Mouse (Mus musculus): Measurements from ENCODE around the gene Thap8. TPM values are rescaled to one million over a fixed set of nuclear protein-coding genes. Genes with fewer than 3 reads are reported as not detected.
A peak's percentile ranks its signal among the peaks of the same experiment; 100 is the strongest.
"Not testable (repeated sequence)": the region's sequence is repeated elsewhere in the genome, so short reads cannot be mapped to it uniquely, and the experiment has no call there.

The Thap8 gene
- 0.13 TPM in 1 of 2 replicates, not detected in the other for polyA plus RNA-seq (2015; fragmentation: Nextera tagmentation; extraction: Ambion mirVana)

GRCm38 (mm10) chr7:30279951-30280669 lies at the start of gene Thap8, which contains the start of gene Wdr62:
TSS of gene Thap8 (plus strand) at chr7:30280094.
TSS of gene Wdr62 (minus strand) at chr7:30280419.
- peak within 1 kb of the TSS; percentile 81 for H3K4me3 ChIP-seq (replicated peaks)
- 0% methylated on average over 48 of the region's 49 CpGs for WGBS (ENCODE audit: insufficient replicate concordance)
- H3K9ac ChIP-seq = peak within 1 kb of the TSS; percentile 87
- no peaks in the 10 kb centered on the region for H3K9me3 ChIP-seq (replicated peaks)
- peaks cover 36% of the 10 kb centered on the region for H3K4me1 ChIP-seq (replicated peaks)
- ATAC-seq (ENCODE audit: low read depth) (peak; percentile 89), DNase-seq (peak; percentile 92)
- no peaks in the 10 kb centered on the region for H3K27me3 ChIP-seq
- H3K27ac ChIP-seq = peak within 1 kb of the TSS; percentile 97
- 0 out of 2 replicates have a peak, but pooled peaks cover 4% of the 10 kb centered on the region for H3K36me3 ChIP-seq
- H3K4me2 ChIP-seq = peak within 1 kb of the TSS; percentile 87

GRCm38 (mm10) chr7:30231328-30231668 lies 48.6 kb upstream of the Thap8 start:
- no peaks in the 10 kb centered on the region for H3K9me3 ChIP-seq (replicated peaks)
- H3K4me3 ChIP-seq (replicated peaks) = peak overlapping the region; percentile 81
- DNase-seq (no peak), ATAC-seq (ENCODE audit: low read depth) (peak; percentile 29; the same call in 1 of the 2 replicates)
- H3K27ac ChIP-seq = peak overlapping the region; percentile 39; the same call in 1 of the 2 replicates
- H3K4me1 ChIP-seq (replicated peaks) = peaks cover 23% of the 10 kb centered on the region
- H3K27me3 ChIP-seq = no peaks in the 10 kb centered on the region
- H3K9ac ChIP-seq = peak overlapping the region; percentile 86
- WGBS (ENCODE audit: insufficient replicate concordance) = 2% methylated on average over 16 of the region's 16 CpGs
- peaks cover 11% of the 10 kb centered on the region for H3K36me3 ChIP-seq
- H3K4me2 ChIP-seq = peak overlapping the region; percentile 84

- peak; percentile 91 for ATAC-seq (ENCODE audit: low read depth)
- H3K9me3 ChIP-seq (replicated peaks) = no peaks in the 10 kb centered on the region
Measured at GRCm38 (mm10) chr7:30231669-30232454, 48.0 kb upstream of the Thap8 start, which contains the start of the genes Polr2i and Tbcb. TSS of gene Polr2i (plus strand) at chr7:30231948. TSS of gene Tbcb (minus strand) at chr7:30232272.

GRCm38 (mm10) chr7:30232631-30233148 lies 47.2 kb upstream of the Thap8 start:
- peak overlapping the region; percentile 84 for H3K4me2 ChIP-seq
- H3K9me3 ChIP-seq (replicated peaks) = no peaks in the 10 kb centered on the region
- peak; percentile 32 for ATAC-seq (ENCODE audit: low read depth)
- 4% methylated on average over 24 of the region's 24 CpGs for WGBS (ENCODE audit: insufficient replicate concordance)
- peaks cover 23% of the 10 kb centered on the region for H3K4me1 ChIP-seq (replicated peaks)
- H3K36me3 ChIP-seq = peaks cover under 1% of the 10 kb centered on the region; the same call in 1 of the 2 replicates
- H3K9ac ChIP-seq = peak overlapping the region; percentile 86
- DNase-seq = peak; percentile 54
- H3K4me3 ChIP-seq (replicated peaks) = peak overlapping the region; percentile 81
- H3K27ac ChIP-seq = peak overlapping the region; percentile 94
- H3K27me3 ChIP-seq = no peaks in the 10 kb centered on the region

More at GRCm38 (mm10) chr7:30231669-30232454, 48.0 kb upstream of the Thap8 start, which contains the start of the genes Polr2i and Tbcb:
- peak; percentile 96 for DNase-seq
- H3K4me2 ChIP-seq = peak within 1 kb of the TSS; percentile 84
- H3K36me3 ChIP-seq = peaks cover 5% of the 10 kb centered on the region; the same call in 1 of the 2 replicates
- H3K4me3 ChIP-seq (replicated peaks) = peak within 1 kb of the TSS; percentile 81
- under 1% methylated on average over 67 of the region's 67 CpGs for WGBS (ENCODE audit: insufficient replicate concordance)
- peak within 1 kb of the TSS; percentile 94 for H3K27ac ChIP-seq
- peak within 1 kb of the TSS; percentile 86 for H3K9ac ChIP-seq
- peaks cover 23% of the 10 kb centered on the region for H3K4me1 ChIP-seq (replicated peaks)
- no peaks in the 10 kb centered on the region for H3K27me3 ChIP-seq

GRCm38 (mm10) chr7:30233387-30233786 lies 46.5 kb upstream of the Thap8 start:
- Histone ChIP-seq H3K9ac (no peak overlapping the region), H3K4me2 (peak overlapping the region; percentile 84), H3K27ac (no peak overlapping the region), H3K4me3 (replicated peaks) (0 out of 2 replicates have a peak overlapping the region, but pooled peaks have one; percentile 81), H3K9me3 (replicated peaks) (no peaks in the 10 kb centered on the region), H3K27me3 (no peaks in the 10 kb centered on the region), H3K4me1 (replicated peaks) (peaks cover 23% of the 10 kb centered on the region), H3K36me3 (no peaks in the 10 kb centered on the region; the same call in 1 of the 2 replicates)
- ATAC-seq (ENCODE audit: low read depth) = no peak
- no peak for DNase-seq
- WGBS (ENCODE audit: insufficient replicate concordance) = 78% methylated on average over 20 of the region's 20 CpGs

- WGBS (ENCODE audit: insufficient replicate concordance) = 85% methylated on average over 15 of the region's 15 CpGs
- no peak for DNase-seq
- peaks cover 23% of the 10 kb centered on the region for H3K4me1 ChIP-seq (replicated peaks)
Measured at GRCm38 (mm10) chr7:30234276-30234858, 45.5 kb upstream of the Thap8 start.

GRCm38 (mm10) chr7:30235091-30235490 lies 44.8 kb upstream of the Thap8 start:
- Histone ChIP-seq H3K4me1 (replicated peaks) (peaks cover 23% of the 10 kb centered on the region), H3K9ac (no peak overlapping the region), H3K27me3 (no peaks in the 10 kb centered on the region), H3K4me3 (replicated peaks) (no peak overlapping the region), H3K4me2 (no peak overlapping the region), H3K36me3 (peaks cover 6% of the 10 kb centered on the region; the same call in 1 of the 2 replicates), H3K9me3 (replicated peaks) (no peaks in the 10 kb centered on the region), H3K27ac (no peak overlapping the region)
- WGBS (ENCODE audit: insufficient replicate concordance) = 81% methylated on average over 8 of the region's 8 CpGs
- DNase-seq = no peak
- ATAC-seq (ENCODE audit: low read depth) = no peak

More at GRCm38 (mm10) chr7:30234276-30234858, 45.5 kb upstream of the Thap8 start:
- no peaks in the 10 kb centered on the region for H3K9me3 ChIP-seq (replicated peaks)
- H3K4me3 ChIP-seq (replicated peaks) = no peak overlapping the region
- no peak overlapping the region for H3K4me2 ChIP-seq
- no peaks in the 10 kb centered on the region; the same call in 1 of the 2 replicates for H3K36me3 ChIP-seq
- H3K9ac ChIP-seq = no peak overlapping the region
- H3K27me3 ChIP-seq = no peaks in the 10 kb centered on the region
- ATAC-seq (ENCODE audit: low read depth) = no peak
- H3K27ac ChIP-seq = no peak overlapping the region

GRCm38 (mm10) chr7:30235625-30236024 lies 44.3 kb upstream of the Thap8 start, which contains the start of gene Ovol3:
TSS of gene Ovol3 (minus strand) at chr7:30235725.
- DNase-seq (no peak), ATAC-seq (ENCODE audit: low read depth) (no peak)
- Histone ChIP-seq H3K36me3 (peaks cover 11% of the 10 kb centered on the region), H3K27me3 (no peaks in the 10 kb centered on the region), H3K9ac (no peak within 1 kb of the TSS), H3K27ac (no peak within 1 kb of the TSS), H3K4me1 (replicated peaks) (peaks cover 20% of the 10 kb centered on the region), H3K4me2 (no peak within 1 kb of the TSS), H3K9me3 (replicated peaks) (no peaks in the 10 kb centered on the region), H3K4me3 (replicated peaks) (no peak within 1 kb of the TSS)
- 74% methylated on average over 4 of the region's 4 CpGs for WGBS (ENCODE audit: insufficient replicate concordance)

GRCm38 (mm10) chr7:30237374-30237773 lies 42.5 kb upstream of the Thap8 start:
- H3K36me3 ChIP-seq = peaks cover 29% of the 10 kb centered on the region

More at GRCm38 (mm10) chr7:30237374-30237773, 42.5 kb upstream of the Thap8 start:
- not testable (repeated sequence) for ATAC-seq (ENCODE audit: low read depth); H3K27me3 ChIP-seq; H3K9ac ChIP-seq; DNase-seq; H3K27ac ChIP-seq; H3K9me3 ChIP-seq (replicated peaks); H3K4me3 ChIP-seq (replicated peaks); H3K4me2 ChIP-seq
- 65% methylated on average over 3 of the region's 3 CpGs for WGBS (ENCODE audit: insufficient replicate concordance)
- H3K4me1 ChIP-seq (replicated peaks) = peaks cover 12% of the 10 kb centered on the region
